Mouse (Mus musculus): ENCODE results near the gene Elp1. TPM values are rescaled to one million over a fixed set of nuclear protein-coding genes. Genes with fewer than 3 reads are reported as not detected.

Elp1 gene
- polyA plus RNA-seq, 2 experiments from 2014 or later: 19.3 to 20.3 TPM

DNA sequence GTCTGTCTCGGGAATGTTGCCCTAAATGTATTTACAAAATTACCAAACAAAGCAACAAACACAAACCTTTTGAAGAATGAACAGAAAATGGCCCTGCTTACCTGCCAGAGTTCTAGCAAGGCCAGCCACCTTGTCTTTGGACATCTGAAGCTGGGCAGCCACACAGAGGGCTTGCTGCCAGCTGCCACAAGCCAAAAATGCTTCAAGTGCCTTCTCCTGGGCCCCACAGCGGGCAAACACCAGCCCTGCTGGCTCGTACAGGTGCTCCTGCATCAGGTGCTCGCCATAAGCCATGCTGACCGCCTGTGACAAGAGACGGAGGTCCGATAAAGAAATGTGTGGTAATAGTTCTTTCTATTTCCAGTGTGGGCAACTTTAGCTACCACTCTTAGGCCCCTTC is 33.2 kb downstream of the Elp1 start:
- ATAC-seq: no peak

DNA sequence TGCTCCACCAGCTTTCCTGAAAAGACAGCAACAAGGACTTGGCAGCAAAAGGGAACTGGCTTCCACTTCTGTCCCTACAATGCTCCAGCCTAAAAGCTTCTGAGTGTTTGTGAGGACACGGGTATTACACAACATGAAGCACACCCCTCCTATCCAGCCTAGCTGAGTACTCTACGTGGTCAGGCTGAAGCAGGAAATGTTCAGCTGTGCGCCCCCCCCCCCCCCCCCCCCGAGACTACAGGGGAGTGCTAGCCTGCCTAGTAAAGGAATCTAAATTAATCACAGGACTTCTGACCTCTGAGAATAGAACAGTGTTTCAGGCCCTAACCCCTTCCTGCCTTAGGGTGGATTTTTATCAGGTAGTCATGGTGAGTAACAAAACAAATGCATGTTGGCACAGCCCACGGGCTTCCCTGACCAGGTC is 34.3 kb downstream of the Elp1 start:
- no peak for ATAC-seq

DNA sequence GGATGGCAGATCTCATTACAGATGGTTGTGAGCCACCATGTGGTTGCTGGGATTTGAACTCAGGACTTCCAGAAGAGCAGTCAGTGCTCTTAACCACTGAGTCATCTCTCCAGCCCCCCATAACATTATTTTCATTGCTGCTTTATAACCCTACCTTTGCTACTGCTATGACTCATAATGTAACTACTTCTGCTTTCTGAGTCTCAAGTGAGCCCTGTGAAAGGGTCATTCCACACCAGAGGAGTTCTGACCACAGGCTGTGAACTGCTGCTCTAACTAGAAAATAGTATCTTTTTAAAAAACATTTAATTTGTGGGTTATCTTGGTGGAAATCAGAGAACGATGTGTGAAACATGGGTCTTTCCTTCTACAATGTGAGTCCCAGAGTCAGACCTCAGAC is 44.4 kb downstream of the Elp1 start:
- ATAC-seq: no peak

DNA sequence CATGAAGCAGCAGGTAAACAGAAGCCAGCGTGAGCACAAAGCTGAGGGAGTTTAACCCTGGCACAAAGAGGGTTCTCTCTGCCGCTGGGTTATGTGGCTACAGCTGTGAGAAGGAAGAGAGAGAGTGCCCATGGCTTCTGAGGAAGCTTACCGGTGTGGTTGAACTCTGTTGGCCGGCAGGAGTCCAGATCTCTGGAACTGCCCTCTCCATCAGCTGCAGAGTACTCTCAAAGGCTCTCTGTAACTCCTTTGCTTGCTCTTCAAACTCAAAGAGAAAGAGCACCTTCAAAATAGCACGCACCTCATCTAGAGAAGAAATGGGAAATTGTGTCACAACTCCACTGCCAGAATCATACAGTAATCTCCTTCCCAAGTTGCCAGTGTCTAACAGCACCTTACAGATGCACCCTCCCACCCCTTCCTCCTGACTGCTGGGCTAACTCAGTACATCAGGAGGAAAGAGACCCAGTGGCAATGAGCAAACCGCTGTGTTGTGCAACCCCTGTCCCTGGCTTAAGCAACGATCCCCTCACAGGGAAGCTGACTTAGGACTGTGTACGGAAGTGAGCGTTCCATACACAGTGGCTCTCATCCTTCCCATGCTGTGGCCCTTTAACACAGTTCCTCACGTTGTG is 45.0 kb downstream of the Elp1 start:
- no peak for ATAC-seq

DNA sequence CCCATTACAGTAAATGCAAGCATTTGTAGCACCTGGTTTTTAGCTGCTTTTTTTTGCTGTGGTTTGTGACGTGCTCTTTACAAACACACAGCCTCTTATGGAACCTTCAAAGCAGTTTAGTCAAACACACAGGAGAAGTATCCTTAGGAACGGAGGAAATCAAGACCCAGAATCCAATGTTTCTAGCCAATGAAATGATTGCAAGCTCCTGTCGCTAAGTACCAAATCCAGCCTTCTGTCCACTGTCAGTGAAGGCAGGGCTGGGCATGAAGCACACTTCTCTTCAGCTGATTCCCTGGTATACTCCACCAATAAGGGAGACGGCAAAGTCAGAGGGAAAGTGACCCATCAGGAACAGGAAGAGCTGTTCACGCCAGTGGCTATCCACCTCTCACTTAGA is 46.1 kb downstream of the Elp1 start:
- ATAC-seq: no peak

DNA sequence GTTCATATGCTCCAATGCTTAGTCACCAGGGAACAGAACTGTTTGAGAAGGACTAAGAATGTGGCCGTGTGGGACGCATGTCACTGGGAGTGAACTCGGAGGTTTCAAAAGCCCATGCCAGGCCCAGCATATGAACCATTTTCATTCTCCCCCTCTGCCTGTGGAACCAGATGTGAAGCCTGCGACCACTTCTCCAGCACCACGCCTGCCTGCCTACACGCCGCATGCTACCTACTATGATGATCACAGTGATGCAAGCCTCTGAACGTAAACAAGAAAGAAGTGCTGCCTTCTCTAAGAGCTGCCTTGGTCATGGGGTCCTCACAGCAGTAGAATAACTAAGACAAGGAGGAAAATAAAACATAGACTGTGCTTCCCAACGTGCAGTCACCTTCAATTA is 54.7 kb downstream of the Elp1 start:
- no peak for ATAC-seq

DNA sequence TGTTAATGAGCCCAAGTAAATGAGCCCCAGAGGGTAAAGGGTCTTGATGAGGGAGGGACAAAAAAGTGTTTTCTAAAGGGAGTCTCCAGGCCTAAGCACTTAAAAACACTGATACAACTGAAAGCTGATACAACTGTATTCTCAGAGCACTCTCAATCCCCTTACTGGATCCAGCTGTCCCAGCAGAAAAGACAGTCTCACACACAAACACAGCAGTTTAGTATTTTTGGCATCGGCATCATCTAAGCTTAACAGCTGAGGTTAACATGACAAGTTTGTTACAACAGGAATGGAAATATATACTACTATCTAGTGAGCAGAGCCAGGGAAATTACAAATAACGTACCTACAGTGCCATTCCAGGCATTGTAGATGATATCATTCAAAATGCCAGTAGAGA is 55.8 kb downstream of the Elp1 start:
- ATAC-seq: no peak

DNA sequence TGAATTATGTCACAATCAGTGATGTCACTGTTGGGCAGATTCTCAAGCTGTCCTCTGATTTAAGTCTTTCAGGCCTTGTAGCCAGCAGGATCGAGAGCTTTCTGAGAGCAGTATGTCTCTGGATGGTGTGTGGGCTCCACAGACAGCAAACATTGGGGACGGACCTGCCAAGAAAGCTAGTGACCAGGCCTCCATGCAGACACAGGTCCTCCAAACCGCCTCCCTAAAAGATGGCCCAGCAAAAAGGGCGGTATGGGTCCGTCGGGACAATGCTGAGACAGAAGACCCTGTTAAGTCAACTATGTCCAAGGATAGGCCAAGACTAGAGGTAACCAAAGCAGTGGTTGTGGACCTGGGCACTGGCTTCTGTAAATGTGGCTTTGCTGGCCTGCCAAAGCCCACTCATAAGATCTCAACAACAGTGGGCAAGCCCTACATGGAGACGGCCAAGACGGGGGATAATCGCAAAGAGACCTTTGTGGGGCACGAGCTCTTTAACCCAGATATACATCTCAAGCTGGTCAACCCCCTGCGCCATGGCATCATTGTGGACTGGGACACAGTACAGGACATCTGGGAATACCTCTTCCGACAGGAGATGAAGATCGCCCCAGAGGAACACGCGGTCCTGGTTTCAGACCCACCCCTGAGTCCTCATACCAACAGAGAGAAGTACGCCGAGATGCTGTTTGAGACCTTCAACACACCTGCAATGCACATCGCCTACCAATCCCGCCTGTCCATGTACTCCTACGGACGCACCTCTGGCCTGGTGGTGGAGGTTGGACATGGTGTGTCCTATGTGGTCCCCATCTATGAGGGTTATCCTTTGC is 58.6 kb downstream of the Elp1 start, which contains the start of gene Actl7a:
Actl7a (plus strand) TSS at position 51 of the 833 bp plus-strand sequence.
- no peak for ATAC-seq

DNA sequence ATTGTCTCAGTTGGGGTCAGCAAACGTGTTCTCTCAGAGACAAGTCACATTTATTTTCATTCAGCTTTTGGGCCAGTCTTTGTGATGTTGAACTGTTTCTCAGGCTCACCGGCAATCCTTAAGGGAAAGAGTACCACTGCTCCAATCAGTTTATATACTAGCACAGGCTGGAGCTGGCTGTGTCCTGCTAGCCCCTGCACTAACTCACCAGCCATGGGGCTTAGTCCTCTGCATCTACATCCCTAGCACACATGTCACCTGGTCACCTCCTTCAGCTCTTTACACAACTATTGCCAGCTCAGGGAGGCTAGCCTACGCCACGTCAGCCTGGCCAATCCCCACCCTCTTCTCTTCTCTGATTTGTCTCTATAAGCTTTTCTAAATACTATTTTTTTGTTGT is 59.4 kb downstream of the Elp1 start:
- no peak for ATAC-seq

DNA sequence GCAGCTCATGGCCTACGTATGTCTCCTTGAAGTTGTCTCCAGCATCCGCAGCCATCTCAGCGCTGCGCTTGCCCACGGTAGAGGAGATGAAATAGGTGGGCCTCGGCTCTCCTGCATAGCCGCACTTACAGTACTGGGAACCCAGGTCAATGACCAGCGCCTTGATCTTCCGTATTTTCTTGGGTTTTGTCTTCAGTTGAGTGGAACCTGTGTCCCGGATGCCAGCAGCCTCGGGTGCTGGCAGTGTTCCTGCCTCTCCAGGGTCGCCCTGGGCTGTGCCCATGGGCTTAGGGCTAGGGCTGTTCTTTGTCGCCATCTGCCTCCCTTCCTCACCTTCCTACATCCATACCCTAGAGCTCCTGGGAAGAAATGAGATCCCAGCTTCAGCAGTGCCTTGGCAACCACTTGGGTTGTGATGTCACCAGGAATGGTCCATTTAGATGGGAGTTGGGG is 61.1 kb downstream of the Elp1 start, which contains the start of gene Actl7b:
Actl7b (minus strand) TSS at position 403 of the 453 bp plus-strand sequence.
- ATAC-seq: no peak

DNA sequence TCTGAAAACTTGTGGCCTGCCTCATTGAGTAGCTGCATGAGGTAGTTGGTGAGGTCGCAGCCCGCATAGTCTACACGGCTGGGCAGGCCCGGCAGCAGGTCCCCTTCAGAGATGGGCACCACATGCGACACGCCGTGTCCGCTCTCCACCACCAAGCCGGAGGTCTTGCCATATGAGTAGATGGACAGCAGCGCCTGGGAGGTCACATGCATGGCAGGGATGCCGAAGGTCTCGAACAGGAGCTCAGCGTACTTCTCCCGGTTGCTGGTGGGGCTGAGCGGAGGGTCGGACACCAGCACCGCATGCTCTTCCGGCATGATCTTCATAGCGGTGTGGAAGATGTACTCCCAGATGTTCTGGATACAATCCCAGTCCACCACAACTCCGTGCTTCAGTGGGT is 61.5 kb downstream of the Elp1 start:
- no peak for ATAC-seq

DNA sequence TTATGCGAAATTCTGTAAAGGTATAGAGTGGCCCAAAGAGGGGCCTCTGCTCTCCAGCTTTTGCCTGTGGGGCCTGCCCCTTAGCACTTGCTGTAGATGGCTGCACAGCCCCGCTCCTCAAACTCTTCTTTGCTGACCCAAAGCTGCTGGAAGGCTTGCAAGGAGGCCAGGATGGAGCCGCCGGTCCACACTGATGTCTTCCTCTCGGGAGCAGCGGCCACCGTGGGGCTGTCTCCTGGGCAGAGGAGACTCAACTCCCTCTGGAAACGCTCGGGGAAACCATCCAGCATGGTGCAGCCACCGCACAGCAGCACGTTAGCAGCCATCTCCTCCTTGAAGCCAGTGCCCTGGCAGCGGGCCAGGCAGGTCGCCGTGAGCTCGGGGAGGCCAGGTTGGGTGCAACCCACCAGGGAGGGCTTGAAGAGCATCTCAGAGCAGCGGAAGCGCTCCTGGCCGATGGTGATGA is 62.1 kb downstream of the Elp1 start, which contains the start of gene Gm26657:
Gm26657 (plus strand) TSS at position 51 of the 466 bp plus-strand sequence.
- no peak for ATAC-seq

DNA sequence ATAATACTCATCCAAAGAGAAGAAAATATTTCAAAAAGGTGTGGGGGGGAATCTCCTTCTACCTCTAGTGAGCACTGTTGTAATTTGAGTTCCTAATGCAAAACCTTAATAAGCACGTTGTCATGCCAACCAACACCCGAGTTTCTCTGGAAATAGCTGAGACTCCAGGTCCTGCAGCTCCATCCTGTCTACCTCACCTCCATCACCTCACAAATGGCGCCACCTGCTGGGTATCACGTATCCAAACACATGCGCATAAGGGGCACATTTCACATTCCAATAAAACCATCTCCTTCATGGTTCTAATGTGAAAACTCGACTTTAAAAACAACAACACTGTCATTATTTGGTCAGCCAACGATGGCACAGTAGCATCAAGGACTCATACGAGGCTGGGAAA is 76.3 kb downstream of the Elp1 start:
- ATAC-seq: no peak

DNA sequence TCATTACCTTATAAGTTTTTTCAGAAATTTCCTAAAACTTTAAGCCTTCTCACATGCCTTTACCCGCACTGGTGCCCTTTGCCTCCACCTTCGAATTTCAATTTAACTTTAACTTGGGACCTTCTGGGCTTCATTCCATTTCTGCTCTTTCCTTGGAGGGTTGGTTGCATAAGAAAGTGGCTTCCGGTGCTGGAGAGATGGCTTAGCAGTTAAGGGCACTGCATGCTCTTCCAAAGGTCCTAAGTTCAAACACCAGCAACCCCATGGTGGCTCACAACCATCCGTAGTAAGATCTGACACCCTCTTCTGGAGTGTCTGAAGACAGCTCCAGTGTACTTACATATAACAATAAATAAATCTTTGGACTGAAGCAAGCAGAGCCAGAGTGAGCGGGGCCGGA is 78.9 kb downstream of the Elp1 start:
- no peak for ATAC-seq

DNA sequence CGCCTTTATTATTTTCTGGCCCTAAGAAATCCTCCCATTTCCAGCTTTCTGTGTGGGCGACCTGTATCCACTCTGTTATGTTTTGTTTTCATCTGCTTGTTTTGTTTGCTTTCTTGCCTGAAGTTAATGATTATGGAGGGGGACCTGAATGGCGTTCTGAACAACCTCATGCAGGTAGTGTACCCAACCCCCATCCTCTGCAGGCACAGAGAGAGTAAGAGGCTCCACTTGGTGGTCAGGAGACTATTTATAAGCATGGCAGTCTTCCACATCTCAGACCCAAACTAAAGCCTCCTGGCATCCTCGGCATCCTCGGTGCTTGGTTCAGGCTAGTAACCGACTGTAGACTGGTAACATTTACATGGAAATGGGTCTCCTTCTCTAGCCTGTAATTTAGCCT is 79.8 kb downstream of the Elp1 start:
- ATAC-seq: no peak

DNA sequence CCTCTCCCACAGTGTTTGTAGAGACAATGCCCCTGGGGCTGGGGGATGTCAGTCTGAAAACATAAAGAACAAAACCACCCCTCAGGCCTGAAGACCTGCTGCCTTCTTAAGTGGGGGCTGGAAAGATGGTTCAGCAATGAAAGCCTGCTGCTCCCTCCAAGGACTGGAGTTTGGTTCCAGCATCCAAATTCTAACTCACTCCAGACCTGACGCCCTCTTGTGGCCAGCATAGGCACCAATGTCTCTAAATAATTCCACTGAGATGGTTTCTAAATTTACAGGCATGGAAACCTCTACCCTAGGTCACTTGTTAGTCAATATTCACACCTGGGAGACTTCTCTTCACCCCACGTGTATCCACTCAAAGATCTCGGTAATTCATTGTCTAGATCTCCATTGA is 80.7 kb downstream of the Elp1 start:
- ATAC-seq: no peak

DNA sequence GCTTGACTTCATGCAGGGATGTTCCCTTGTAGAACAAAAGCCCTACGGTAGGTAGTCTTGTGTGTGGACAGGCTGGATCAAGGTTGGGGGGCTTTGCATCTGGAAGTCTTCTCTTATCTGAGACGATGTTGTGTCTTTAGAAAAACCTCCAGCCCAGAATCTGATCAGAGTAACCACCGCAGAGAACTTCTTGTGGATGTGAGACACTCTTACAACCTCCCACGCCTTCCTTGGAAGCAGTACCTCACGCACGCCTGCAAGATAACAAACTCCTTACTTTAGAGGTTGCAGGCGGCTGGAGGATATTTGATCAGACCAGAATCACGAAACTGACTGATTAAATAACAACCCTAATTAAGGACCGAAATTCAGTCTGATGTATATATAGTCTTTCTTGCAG is 81.7 kb downstream of the Elp1 start:
- ATAC-seq: no peak

DNA sequence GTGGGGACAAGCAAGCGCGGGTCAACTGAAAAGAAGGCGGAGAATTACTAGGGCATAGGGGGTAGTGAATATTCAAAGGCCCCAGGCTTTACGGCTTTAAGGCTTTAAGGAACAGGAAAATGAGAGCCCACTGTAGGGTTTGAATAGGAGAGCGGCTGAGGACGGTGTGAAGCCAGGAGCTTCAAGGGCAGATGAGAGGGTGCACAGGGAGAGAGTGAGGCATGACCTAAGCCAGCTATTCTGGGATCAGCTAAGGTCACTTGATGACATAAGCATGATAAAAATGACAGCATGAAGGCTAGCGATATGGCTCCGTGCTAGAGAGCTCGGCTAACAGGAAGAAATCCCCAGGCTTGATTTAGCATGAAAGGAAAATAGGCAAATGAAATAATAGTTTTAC is 82.7 kb downstream of the Elp1 start:
- no peak for ATAC-seq

DNA sequence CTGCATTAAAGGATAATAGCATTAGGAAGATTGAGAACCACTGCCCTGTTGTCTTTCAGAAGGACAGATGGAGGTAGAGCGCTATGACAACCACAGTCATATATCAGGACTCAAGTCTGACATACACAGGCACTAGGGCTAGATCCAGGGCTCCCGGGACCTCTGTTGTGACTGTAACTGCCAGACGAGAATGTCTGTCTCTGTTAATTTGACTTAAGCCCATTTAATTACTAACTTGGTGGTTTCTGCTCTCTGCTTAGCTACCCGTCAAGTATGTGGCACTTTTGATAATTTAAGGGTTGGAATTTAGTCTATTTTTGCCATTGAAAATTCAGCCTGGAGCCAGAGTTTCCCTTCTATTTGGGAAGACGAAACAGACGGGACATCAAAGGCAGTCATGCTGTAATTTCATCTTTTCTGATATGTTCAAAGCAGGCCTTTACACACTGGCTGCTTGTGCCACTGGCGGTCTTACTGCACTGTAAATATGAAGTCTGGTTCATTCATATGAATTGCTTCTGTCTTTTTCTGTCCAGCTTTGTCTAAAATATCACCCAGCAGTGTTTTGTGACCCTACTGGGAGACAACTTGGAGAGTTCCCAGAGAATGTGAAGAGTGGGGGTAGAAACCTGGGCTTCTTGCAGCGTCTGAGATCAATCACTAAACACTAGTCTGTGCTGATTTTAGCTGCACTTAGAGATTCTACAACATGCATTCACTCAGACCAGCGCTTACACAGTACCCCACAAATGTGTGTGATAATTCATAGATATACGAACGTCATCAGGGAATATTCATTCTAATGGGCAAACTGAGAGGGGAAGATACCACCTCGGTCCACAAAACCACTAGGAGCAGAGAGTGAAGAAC is 83.3 kb downstream of the Elp1 start:
- no peak for ATAC-seq

DNA sequence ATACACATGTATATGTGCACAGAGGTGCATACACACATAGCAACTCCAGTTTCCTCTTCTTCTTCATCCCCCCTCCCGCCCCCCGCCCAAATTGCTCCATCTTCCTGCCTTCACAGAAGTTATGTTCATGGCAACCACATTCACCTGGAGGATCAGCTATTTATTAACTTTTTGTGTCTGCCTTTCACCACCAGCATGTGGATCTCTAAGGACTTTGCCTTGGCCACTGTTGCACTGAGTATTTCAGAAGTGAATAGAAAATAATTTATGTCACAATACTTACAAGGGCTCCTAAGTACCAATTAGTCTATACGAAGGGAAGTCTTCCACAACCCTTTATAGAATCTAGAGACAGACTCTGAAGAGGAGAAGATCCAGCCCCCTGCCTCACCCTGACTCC is 84.2 kb downstream of the Elp1 start:
- ATAC-seq: no peak

DNA sequence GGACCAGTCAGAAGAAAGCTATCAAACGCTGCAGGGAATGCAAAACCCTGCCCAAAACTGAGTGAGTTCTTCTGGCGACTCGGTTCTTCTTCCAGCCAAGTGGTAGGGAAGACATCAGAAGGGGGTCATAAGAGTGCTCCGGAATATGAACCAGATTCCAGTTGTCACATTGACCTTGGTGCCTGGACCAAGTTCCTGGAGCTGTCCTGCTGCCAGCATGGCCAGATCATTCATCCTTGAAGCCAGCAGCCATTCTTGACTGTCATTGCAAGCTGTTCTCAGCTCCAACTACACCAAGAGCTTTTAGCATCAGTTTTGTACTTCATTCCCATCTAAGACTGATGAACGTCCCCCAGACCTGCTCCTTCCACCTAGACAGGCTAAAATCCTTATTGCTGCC is 85.3 kb downstream of the Elp1 start:
- ATAC-seq: no peak

DNA sequence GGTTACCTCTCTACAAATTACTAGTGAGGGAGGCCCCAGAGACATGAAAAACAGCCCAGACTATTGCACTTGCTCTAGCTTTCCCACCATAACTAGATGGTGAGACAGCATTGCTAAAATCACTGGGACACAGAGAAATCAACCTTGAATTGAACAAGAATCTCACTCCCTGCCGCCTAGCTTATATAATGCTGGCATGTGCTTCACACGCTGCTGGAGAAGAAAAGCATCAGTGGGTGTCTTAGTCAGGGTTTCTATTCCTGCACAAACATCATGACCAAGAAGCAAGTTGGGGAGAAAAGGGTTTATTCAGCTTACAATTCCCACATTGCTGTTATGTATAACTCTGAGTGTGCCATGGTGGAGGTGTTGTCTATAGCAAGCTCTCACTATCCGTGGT is 89.0 kb downstream of the Elp1 start:
- no peak for ATAC-seq

DNA sequence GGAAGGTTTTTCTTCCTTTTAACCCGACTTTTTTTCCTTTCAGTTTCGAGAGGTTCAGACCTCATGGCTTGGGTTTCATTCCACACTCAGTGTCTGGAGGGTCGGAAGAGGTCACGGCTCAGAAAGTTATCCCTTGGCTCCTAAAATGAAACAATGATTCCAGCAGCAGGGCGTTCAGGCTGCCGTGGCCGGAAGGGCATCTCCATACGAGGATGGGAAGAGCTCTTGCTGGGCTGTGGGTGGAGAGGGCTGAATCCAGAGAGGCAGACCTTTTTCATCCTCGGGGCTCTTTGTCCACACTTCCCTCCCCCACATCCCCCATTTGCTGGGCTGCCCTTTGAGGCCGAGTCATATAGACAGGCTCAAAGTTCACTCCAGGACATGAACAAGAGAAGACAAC is 99.9 kb downstream of the Elp1 start:
- ATAC-seq: no peak

Data from activated CD4-positive, CD25-positive, alpha-beta regulatory T cell, adult 4 months (primary cell).